Mouse (Mus musculus): ENCODE measurements at regions not wholly inside any gene's neighbourhood (a gene's known extent, or its start where the extent isn't known, plus 50 kb on each side); places are given as distances from the start of the nearest gene placed in this dataset.

- H3K27me3 ChIP-seq (replicated peaks): no peaks in the 10 kb centered on the region
- H3K9me3 ChIP-seq: no peaks in the 10 kb centered on the region
- H3K27ac ChIP-seq: no peak overlapping the region
- H3K4me1 ChIP-seq (replicated peaks): no peaks in the 10 kb centered on the region
- no peak for ATAC-seq
- no peak overlapping the region for H3K4me2 ChIP-seq (replicated peaks)
- 35% methylated on average over 3 of the region's 3 CpGs for WGBS
- no peak overlapping the region for H3K4me3 ChIP-seq (replicated peaks)
- H3K36me3 ChIP-seq: no peaks in the 10 kb centered on the region
- no peak overlapping the region for H3K9ac ChIP-seq
These were observed 2634.2 kb downstream of the 9330182O14Rik start for GRCm38 (mm10) chr15:42768396-42768795.

- no peak for ATAC-seq
- Histone ChIP-seq H3K9ac (no peak overlapping the region), H3K27me3 (replicated peaks) (no peaks in the 10 kb centered on the region), H3K36me3 (no peaks in the 10 kb centered on the region), H3K4me1 (replicated peaks) (no peaks in the 10 kb centered on the region), H3K9me3 (no peaks in the 10 kb centered on the region), H3K27ac (no peak overlapping the region), H3K4me2 (replicated peaks) (no peak overlapping the region), H3K4me3 (replicated peaks) (no peak overlapping the region)
These were observed 2645.7 kb downstream of the 9330182O14Rik start for GRCm38 (mm10) chr15:42779903-42780302.

GRCm38 (mm10) chr15:42801217-42801616 is 2667.1 kb downstream of the 9330182O14Rik start:
- no peaks in the 10 kb centered on the region for H3K27me3 ChIP-seq (replicated peaks)
- H3K36me3 ChIP-seq: no peaks in the 10 kb centered on the region
- no peak overlapping the region for H3K27ac ChIP-seq
- no peak overlapping the region for H3K9ac ChIP-seq
- no peak overlapping the region for H3K4me2 ChIP-seq (replicated peaks)
- H3K9me3 ChIP-seq: no peaks in the 10 kb centered on the region
- no peak overlapping the region for H3K4me3 ChIP-seq (replicated peaks)
- no peaks in the 10 kb centered on the region for H3K4me1 ChIP-seq (replicated peaks)
- no peak for ATAC-seq
- 80% methylated on average over 1 of the region's 1 CpGs for WGBS

GRCm38 (mm10) chr15:42810871-42811490 is 2676.8 kb downstream of the 9330182O14Rik start:
- no peak overlapping the region for H3K9ac ChIP-seq
- WGBS: 73% methylated on average over 1 of the region's 1 CpGs
- no peaks in the 10 kb centered on the region for H3K27me3 ChIP-seq (replicated peaks)
- no peak overlapping the region for H3K4me2 ChIP-seq (replicated peaks)
- no peaks in the 10 kb centered on the region for H3K36me3 ChIP-seq
- no peak overlapping the region for H3K27ac ChIP-seq
- no peak for ATAC-seq
- H3K4me3 ChIP-seq (replicated peaks): no peak overlapping the region
- H3K4me1 ChIP-seq (replicated peaks): no peaks in the 10 kb centered on the region
- no peaks in the 10 kb centered on the region for H3K9me3 ChIP-seq

- H3K4me1 ChIP-seq (replicated peaks): no peaks in the 10 kb centered on the region
- WGBS: 71% methylated on average over 4 of the region's 4 CpGs
- ATAC-seq: no peak
- no peaks in the 10 kb centered on the region for H3K27me3 ChIP-seq (replicated peaks)
- no peaks in the 10 kb centered on the region for H3K9me3 ChIP-seq
- no peaks in the 10 kb centered on the region for H3K36me3 ChIP-seq
- H3K9ac ChIP-seq: no peak overlapping the region
- no peak overlapping the region for H3K4me2 ChIP-seq (replicated peaks)
- no peak overlapping the region for H3K4me3 ChIP-seq (replicated peaks)
- H3K27ac ChIP-seq: no peak overlapping the region
These were observed 2681.0 kb downstream of the 9330182O14Rik start for GRCm38 (mm10) chr15:42815026-42815724.

- no peak overlapping the region for H3K4me3 ChIP-seq (replicated peaks)
- H3K27me3 ChIP-seq (replicated peaks): no peaks in the 10 kb centered on the region
- H3K9ac ChIP-seq: no peak overlapping the region
- H3K4me2 ChIP-seq (replicated peaks): no peak overlapping the region
- WGBS: 65% methylated on average over 1 of the region's 1 CpGs
- no peak for ATAC-seq
- H3K4me1 ChIP-seq (replicated peaks): no peaks in the 10 kb centered on the region
- no peaks in the 10 kb centered on the region for H3K9me3 ChIP-seq
- no peaks in the 10 kb centered on the region for H3K36me3 ChIP-seq
- H3K27ac ChIP-seq: no peak overlapping the region
These were observed 2704.7 kb downstream of the 9330182O14Rik start for GRCm38 (mm10) chr15:42838839-42839238.

- H3K9me3 ChIP-seq: no peaks in the 10 kb centered on the region
- no peak overlapping the region for H3K9ac ChIP-seq
- 86% methylated on average over 2 of the region's 2 CpGs for WGBS
- no peaks in the 10 kb centered on the region for H3K4me1 ChIP-seq (replicated peaks)
- no peaks in the 10 kb centered on the region for H3K27me3 ChIP-seq (replicated peaks)
- no peaks in the 10 kb centered on the region for H3K36me3 ChIP-seq
- H3K4me2 ChIP-seq (replicated peaks): no peak overlapping the region
- H3K4me3 ChIP-seq (replicated peaks): no peak overlapping the region
- H3K27ac ChIP-seq: no peak overlapping the region
- no peak for ATAC-seq
These were observed 2715.8 kb downstream of the 9330182O14Rik start for GRCm38 (mm10) chr15:42850003-42850402.

GRCm38 (mm10) chr15:42872491-42872890 is 2738.3 kb downstream of the 9330182O14Rik start:
- H3K36me3 ChIP-seq: no peaks in the 10 kb centered on the region
- H3K9ac ChIP-seq: no peak overlapping the region
- WGBS: 67% methylated on average over 2 of the region's 2 CpGs
- H3K4me2 ChIP-seq (replicated peaks): no peak overlapping the region
- no peaks in the 10 kb centered on the region for H3K27me3 ChIP-seq (replicated peaks)
- no peak for ATAC-seq
- no peak overlapping the region for H3K4me3 ChIP-seq (replicated peaks)
- H3K9me3 ChIP-seq: no peaks in the 10 kb centered on the region
- H3K27ac ChIP-seq: no peak overlapping the region
- H3K4me1 ChIP-seq (replicated peaks): no peaks in the 10 kb centered on the region

- no peak for ATAC-seq
These were observed 2760.4 kb downstream of the 9330182O14Rik start for GRCm38 (mm10) chr15:42894611-42895010.

GRCm38 (mm10) chr15:42900056-42900455 is 2765.9 kb downstream of the 9330182O14Rik start:
- Histone ChIP-seq H3K27ac (no peak overlapping the region), H3K4me3 (replicated peaks) (no peak overlapping the region), H3K4me1 (replicated peaks) (no peaks in the 10 kb centered on the region), H3K9ac (no peak overlapping the region), H3K4me2 (replicated peaks) (no peak overlapping the region), H3K9me3 (no peaks in the 10 kb centered on the region), H3K36me3 (no peaks in the 10 kb centered on the region), H3K27me3 (replicated peaks) (no peaks in the 10 kb centered on the region)
- no peak for ATAC-seq
- 47% methylated on average over 7 of the region's 7 CpGs for WGBS

More at GRCm38 (mm10) chr15:42894611-42895010, 2760.4 kb downstream of the 9330182O14Rik start:
- Histone ChIP-seq H3K4me2 (replicated peaks) (no peak overlapping the region), H3K27ac (no peak overlapping the region), H3K9me3 (no peaks in the 10 kb centered on the region), H3K27me3 (replicated peaks) (no peaks in the 10 kb centered on the region), H3K4me1 (replicated peaks) (no peaks in the 10 kb centered on the region), H3K4me3 (replicated peaks) (no peak overlapping the region), H3K36me3 (no peaks in the 10 kb centered on the region), H3K9ac (no peak overlapping the region)
- WGBS: 80% methylated on average over 1 of the region's 1 CpGs

GRCm38 (mm10) chr15:42901782-42902181 is 2767.6 kb downstream of the 9330182O14Rik start:
- no peaks in the 10 kb centered on the region for H3K9me3 ChIP-seq
- ATAC-seq: no peak
- WGBS: 90% methylated on average over 3 of the region's 3 CpGs

GRCm38 (mm10) chr15:42911357-42911756 is 2777.2 kb downstream of the 9330182O14Rik start:
- H3K27me3 ChIP-seq (replicated peaks): no peaks in the 10 kb centered on the region
- no peak overlapping the region for H3K4me2 ChIP-seq (replicated peaks)
- 90% methylated on average over 2 of the region's 2 CpGs for WGBS
- no peak overlapping the region for H3K4me3 ChIP-seq (replicated peaks)
- no peaks in the 10 kb centered on the region for H3K9me3 ChIP-seq
- no peaks in the 10 kb centered on the region for H3K36me3 ChIP-seq
- H3K27ac ChIP-seq: no peak overlapping the region
- no peak for ATAC-seq
- H3K9ac ChIP-seq: no peak overlapping the region
- no peaks in the 10 kb centered on the region for H3K4me1 ChIP-seq (replicated peaks)

More at GRCm38 (mm10) chr15:42901782-42902181, 2767.6 kb downstream of the 9330182O14Rik start:
- Histone ChIP-seq H3K4me3 (replicated peaks) (no peak overlapping the region), H3K4me2 (replicated peaks) (no peak overlapping the region), H3K4me1 (replicated peaks) (no peaks in the 10 kb centered on the region), H3K27me3 (replicated peaks) (no peaks in the 10 kb centered on the region), H3K36me3 (no peaks in the 10 kb centered on the region), H3K27ac (no peak overlapping the region), H3K9ac (no peak overlapping the region)

GRCm38 (mm10) chr15:42912880-42913279 is 2778.7 kb downstream of the 9330182O14Rik start:
- Histone ChIP-seq H3K27me3 (replicated peaks) (no peaks in the 10 kb centered on the region), H3K36me3 (no peaks in the 10 kb centered on the region), H3K4me3 (replicated peaks) (no peak overlapping the region), H3K9me3 (no peaks in the 10 kb centered on the region), H3K4me2 (replicated peaks) (no peak overlapping the region), H3K27ac (no peak overlapping the region), H3K9ac (no peak overlapping the region), H3K4me1 (replicated peaks) (no peaks in the 10 kb centered on the region)
- no peak for ATAC-seq
- 61% methylated on average over 4 of the region's 4 CpGs for WGBS

All from intestine, embryonic 15.5 days (tissue).